Mouse (Mus musculus) megakaryocyte progenitor cell, adult 5-6 weeks (primary cell): ENCODE measurements around the gene Rasal3. TPM values are rescaled to one million over a fixed set of nuclear protein-coding genes. Genes with fewer than 3 reads are reported as not detected.

Experiments used
- ATAC-seq: replicated peaks from 2 replicates; pipeline ENCODE4 v1.8.0; 2016; ENCODE audit warnings: mild to moderate bottlenecking, moderate TSS enrichment, inconsistent platforms; ENCODE audit not compliant: poor library complexity
- total RNA-seq, 2 experiments: library from RNA; stranded (forward) in 1 of 2; stranded (reverse) in 1 of 2; fragments of 157-497, 149-512 nt in 1 of 2; fragments of 200-1000 nt in 1 of 2; gene quantifications; 2 replicates each; pipeline versions ENCODE4 v1.2.3 to v1.2.4; 2015 to 2017

Rasal3 gene
- total RNA-seq, 2 experiments from 2014 or later = 21.5 to 48.0 TPM

DNA sequence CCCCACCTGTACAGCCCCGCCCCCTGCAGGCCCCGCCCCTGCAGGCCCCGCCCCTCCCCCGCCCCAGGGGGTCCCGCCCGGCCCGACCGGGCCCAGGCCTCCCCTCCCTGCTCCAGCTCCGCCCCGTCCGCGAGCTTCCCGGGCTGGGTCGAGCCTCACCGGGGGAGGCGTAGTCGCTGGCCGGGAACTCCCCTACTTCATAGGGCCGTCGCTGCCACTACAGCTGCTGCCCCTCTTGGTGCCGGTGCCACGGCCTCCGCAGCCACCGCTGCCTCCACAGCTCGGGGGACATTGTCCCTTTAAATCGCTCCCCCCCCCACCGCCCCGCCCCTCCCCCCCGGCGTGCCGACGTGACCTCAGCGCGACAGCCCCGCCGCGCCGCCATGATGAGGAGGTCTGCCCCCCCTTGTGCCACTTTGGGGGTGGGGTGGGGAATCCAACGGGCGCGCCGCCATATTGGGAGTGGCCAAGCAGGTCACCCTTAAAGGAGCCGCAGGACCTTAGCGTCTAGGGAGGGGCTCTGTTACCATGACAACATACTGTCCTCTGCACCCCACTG, 14.2 kb downstream of the Rasal3 start, which contains the start of gene Wiz:
Wiz (minus strand) TSS at position 339 of the 559 bp plus-strand sequence.
- ATAC-seq = peak; percentile 87

DNA sequence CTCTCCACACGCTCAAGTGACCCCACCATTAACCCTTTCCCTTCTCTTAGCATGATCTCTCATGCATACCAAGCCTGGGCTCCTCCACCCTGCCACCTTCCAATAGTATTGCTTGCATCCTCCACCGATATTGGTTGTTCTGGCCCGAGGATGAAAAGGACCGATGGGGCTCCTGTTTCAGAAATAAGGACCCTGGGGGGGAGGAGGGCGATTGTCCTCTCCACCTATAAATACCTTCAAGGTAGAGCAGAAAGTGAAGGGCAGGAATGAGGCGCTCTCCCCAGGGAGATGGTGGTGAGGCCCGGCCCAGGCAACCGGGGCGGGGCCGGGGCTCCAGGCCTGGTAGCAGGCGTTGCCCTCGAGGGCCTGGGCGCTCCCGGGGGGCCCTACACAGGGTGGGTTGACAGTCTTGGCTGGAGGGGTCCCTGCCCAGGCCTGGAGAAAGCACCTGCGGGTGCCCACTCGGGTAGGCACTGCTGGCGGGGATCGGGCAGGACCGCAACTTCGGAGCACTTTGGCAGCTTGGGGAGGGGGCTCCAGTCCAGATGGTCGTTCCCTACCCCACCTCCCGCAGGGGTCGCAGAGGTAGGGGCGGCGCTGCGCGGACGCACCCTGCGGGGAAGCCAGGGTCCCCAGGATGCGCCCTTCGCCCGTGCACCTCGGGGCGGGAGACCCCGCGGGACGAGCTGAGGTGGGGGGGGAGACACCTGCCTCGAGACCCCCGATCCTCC, 14.8 kb downstream of the Rasal3 start:
- ATAC-seq = 0 out of 2 replicates have a peak, but pooled peaks have one; percentile 10

GRCm38 (mm10) chr17:32387986-32388369, 15.4 kb downstream of the Rasal3 start:
- no peak for ATAC-seq

DNA sequence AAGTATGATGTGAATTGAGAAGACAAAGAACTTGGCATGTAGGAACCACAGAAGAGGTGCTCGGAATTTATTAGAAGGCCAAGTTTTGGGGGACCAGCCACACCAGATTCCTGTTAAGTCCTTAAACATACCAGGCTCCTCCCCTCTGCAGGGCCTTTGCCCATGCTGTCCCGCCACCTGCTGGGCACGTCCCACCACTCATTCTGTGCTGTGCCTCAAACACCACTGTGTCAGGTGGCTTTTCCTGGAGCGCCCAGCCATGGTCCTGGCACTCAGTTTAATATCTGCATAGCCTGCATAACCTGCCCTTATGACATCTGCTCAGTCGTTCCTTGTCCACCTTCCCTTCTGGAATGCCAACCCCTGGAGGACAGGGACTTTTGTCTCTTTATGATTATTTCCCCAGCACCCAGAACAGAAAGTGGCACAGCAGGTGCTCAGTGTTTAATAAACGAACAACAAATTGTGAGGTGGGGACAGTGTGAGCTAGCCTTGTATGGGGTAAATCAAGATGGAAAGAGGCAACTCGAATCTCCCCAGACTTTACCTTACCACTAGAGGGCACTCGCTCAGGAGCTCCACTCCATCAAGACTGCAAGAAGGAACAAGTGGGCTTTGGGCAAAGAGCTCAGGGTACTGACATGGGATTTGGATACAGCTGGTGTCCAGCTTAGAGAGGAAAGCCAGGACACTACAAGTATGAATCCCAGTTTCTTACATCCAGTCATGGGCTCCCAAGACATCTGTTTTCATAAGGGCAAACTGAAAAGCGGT, 16.5 kb downstream of the Rasal3 start:
- ATAC-seq = peak; percentile 56

DNA sequence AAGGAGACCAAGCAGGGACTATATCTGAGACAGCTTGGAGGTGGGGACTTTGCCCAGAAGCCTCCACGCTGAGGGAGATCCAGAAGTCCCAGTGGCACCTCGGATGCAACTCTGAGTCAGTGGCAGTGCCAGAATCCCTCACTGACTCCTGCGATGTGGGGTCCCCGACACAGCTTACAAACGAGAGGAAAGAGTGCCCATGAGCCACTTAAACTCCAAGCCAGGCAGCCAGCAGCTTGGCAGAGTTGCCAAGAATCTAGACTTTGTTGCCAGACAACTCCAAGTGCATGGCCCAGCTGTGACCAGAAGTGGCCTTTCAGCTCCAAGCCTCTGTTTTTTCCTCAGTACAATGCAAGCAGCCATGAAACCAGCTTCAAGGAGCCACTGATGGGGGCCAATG, 19.7 kb downstream of the Rasal3 start:
- no peak for ATAC-seq

- ATAC-seq = no peak
These were observed 20.8 kb downstream of the Rasal3 start for GRCm38 (mm10) chr17:32382576-32382975.

DNA sequence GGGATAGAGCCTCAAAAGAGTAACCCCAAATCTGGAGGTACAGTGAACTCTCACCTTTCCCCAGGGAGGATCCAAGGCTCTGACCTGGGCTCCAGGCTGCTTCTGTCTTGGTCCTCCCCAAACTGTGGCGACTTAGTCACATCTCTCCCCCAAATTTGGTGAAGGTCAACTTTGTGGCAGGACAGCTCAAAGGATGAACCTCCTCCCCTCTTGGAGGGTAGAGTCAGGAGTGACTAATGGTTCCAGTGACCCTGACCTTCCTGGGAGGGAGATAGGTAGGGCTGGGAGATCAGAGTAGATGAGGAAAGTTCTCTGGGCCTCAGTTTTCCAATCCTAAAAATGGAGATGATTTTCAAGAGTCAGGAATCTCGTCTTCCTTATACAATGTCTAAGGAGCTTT, 24.6 kb downstream of the Rasal3 start:
- ATAC-seq = no peak

GRCm38 (mm10) chr17:32377137-32377536, 26.2 kb downstream of the Rasal3 start:
- peak; percentile 44; the same call in 1 of the 2 replicates for ATAC-seq

GRCm38 (mm10) chr17:32376475-32376874, 26.9 kb downstream of the Rasal3 start:
- no peak for ATAC-seq

- ATAC-seq = peak; percentile 24; the same call in 1 of the 2 replicates
These were observed 34.3 kb downstream of the Rasal3 start for GRCm38 (mm10) chr17:32368991-32369578.

DNA sequence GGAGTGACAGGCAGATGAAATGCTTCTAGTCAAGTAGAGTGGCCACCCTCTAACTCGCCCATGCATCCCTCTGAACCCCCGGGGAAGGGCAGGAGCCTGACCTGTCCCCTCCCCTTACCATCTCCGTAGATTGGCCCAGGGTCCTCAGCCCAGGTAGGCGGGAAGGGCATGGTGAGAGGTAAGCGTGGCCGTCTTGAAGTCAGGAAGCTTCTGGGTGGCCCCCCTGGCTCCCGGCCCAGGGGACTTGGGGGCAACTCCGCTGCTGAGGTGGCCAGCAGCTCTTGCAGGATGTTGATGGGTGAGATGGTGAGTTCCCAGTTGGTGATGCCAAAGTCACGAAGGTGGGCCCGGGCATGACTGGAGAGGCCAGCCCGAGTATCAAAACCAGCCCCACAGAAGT, 35.7 kb downstream of the Rasal3 start:
- ATAC-seq = no peak

DNA sequence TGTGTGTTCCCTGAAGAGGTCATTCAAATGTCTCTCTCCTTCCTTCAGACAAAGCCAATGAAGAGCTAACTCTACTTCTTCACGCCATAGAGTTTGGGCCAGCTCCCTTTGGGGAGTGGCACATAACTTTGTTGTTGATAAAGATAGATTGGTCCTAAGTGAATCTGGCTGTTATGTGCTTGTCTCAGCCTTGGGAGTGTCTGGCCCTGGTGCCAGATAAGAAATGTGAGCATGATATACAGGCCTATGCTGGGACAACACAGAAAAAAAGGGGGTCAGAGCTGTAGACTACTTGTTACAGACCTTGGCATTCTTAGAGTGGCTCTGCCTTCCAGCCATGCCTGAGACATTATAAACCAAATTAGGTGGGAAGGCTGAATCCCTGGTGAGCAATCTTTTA, 38.1 kb downstream of the Rasal3 start:
- peak; percentile 59 for ATAC-seq

GRCm38 (mm10) chr17:32364850-32365249, 38.5 kb downstream of the Rasal3 start:
- ATAC-seq = 0 out of 2 replicates have a peak, but pooled peaks have one; percentile 3

DNA sequence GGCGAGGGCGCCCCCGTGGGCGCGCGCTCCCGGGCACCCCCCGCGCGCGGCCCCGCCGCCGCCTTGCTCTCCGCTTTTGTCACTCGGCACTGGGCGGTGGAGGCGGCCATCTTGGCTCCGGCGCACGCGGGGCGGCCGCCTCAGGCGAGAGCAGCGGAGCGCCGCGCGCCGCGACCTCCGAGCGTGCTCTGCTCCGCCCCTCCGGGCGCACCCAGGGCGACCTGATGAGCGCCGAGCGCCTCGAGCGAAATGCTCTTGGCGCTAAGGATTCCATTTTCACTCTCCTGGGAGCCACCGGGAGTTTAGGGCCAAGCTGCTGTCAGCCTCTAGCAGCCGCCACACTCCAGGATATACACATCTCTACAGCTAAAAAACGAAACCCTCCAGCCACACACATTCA, 39.1 kb downstream of the Rasal3 start:
- peak; percentile 88 for ATAC-seq

DNA sequence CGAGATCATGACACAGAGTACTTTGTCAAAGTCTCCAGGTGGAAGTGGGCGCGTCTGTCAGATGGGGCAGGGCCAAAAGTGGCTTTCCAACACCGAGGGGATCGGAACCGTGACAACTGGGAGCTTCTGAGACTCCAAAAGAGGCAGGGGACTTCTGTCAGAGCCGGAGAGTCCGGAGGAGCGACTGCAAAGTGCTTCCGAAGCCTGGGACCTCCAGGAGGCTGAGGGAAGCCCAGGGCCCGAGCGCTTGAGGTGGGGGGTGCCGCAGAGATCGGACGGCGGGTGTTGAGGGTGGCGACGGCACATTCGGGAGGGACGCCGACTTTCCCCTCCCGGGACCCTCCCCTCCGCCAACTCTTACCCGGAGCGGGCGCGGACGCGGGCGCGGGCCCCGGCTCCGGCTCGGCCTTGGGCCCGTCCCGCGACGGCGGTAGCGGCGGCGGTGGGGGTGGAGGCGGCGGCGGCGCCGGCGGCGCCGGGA, 39.5 kb downstream of the Rasal3 start:
- ATAC-seq = peak; percentile 27

GRCm38 (mm10) chr17:32362686-32363085, 40.7 kb downstream of the Rasal3 start:
- ATAC-seq = no peak

DNA sequence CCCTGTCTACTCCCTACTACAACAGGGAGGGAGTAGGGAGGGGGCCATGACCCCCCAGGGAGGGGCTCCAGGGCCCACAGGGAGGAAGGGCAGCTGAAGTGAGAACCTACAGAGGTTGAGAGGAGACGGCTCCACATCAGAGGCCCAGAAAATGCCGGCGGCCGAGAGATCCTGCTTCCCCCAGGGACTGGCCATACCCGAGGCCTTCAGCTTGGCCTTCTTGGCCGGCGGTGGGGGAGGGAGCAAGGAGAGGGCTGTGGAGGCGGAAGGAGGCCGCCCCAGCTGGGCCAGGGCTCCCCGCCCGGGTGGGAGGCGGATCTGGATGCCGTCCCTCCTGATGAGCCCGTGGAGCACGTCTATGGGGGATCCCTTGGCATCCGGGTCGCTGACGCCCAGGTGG, 43.5 kb downstream of the Rasal3 start:
- ATAC-seq = no peak

- no peak for ATAC-seq
These were observed 44.4 kb downstream of the Rasal3 start for GRCm38 (mm10) chr17:32358943-32359340.

DNA sequence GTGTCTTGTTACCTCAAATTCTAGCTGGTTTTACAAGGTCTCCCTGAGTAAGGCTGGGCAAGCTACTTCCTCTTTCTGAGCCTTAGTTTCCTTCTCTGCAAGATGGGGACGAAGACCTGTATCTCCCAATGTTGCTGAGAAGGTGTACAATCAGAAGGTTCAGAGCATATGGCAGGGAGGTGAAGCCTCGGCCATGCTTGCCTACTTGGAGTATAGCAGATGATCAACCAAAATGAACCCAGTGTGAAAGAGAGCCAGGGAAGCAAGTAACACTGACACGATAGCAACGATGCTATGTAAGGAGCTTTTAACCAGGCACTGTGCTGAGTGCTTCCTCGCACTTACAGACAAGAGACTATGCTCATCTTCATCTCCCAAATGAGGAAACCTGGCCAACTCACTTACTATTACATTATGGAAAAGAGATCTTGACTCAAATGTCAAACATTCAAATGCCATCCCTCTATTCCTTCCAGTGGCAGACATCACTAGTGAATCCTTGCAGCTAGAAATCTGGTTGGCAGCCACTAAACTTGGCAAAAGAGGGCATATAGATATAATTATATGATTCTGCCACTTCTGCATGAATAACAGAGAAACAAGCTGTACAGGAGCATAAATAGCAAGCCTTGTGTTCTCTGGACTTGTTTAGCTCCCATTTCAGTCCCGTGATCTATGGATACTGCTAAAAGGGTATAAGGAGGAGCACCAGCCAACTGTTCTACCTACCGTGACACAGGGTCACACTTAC, 45.0 kb downstream of the Rasal3 start:
- ATAC-seq = no peak
